Mouse (Mus musculus): ENCODE results near the gene Spa17.
A peak's percentile ranks its signal among the peaks of the same experiment; 100 is the strongest.

Spa17 gene

DNA sequence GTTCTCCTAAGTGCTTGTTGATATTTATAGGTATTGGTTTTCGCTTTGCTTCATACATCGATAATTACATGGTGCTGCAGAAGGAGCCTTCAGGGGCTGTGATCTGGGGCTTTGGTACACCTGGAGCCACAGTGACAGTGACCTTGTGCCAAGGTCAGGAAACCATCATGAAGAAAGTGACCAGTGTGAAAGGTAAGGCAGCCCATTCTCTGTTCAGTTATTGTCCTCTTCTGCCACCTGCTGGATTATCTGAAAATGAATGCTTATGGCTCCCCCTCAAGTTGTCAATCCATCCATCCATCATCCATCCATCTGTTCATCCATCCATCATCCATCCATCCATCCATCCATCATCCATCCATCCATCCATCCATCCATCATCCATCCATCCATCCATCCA, 3.2 kb upstream of the Spa17 start:
- peak; percentile 47 for DNase-seq (ENCODE audit: low read depth, low spot score)

GRCm38 (mm10) chr9:37615220-37615619, 1.7 kb upstream of the Spa17 start:
- DNase-seq (ENCODE audit: low read depth, low spot score): no peak

DNA sequence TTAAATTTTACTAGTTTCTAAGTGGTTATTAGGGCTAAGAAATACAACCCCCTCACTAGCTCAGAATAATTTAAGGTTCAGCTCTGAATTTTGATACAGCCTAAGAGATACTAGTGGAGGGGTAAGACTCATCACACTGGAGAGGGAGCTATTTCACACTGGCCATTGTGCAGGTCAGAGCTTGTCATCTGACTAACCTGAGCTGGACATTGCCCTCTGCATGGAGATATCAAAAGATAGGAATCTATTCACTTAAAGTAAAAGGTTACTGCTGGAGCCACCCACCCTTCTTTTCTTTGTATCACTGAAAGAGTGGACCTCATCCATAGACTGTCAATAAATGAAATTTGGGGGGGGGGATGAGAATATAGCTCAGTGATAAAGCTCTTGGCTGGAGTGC, 794 bp upstream of the Spa17 start:
- DNase-seq (ENCODE audit: low read depth, low spot score): no peak

DNA sequence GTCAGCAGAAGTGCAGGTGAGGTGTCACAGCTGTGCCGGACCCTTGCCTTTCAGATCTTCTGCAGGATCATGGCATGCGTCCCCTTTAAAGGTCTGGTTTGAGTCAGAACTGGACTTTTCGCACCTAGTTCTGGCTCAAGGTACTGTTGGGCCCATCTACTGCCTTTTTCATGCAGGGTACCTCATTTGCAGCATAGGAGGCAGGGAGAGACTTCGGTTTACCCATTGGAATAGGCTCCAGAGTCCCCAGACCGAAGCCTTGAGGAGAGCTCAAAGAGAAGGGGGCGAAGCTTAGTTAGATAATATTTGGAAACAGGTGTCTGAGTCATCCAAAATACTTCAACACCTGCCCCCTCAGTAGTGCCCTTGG, 374 bp upstream of the Spa17 start:
- no peak for DNase-seq (ENCODE audit: low read depth, low spot score)

GRCm38 (mm10) chr9:37609558-37609957, 4.0 kb downstream of the Spa17 start:
- DNase-seq (ENCODE audit: low read depth, low spot score): no peak

- no peak for DNase-seq (ENCODE audit: low read depth, low spot score)
These were observed 8.4 kb downstream of the Spa17 start for GRCm38 (mm10) chr9:37605089-37605488.

GRCm38 (mm10) chr9:37600538-37601205, 12.8 kb downstream of the Spa17 start:
- no peak for DNase-seq (ENCODE audit: low read depth, low spot score)

GRCm38 (mm10) chr9:37598637-37599036, 14.9 kb downstream of the Spa17 start:
- DNase-seq (ENCODE audit: low read depth, low spot score): no peak

- no peak for DNase-seq (ENCODE audit: low read depth, low spot score)
These were observed 18.0 kb downstream of the Spa17 start for GRCm38 (mm10) chr9:37595570-37595969.

GRCm38 (mm10) chr9:37593690-37594089, 19.8 kb downstream of the Spa17 start:
- no peak for DNase-seq (ENCODE audit: low read depth, low spot score)

DNA sequence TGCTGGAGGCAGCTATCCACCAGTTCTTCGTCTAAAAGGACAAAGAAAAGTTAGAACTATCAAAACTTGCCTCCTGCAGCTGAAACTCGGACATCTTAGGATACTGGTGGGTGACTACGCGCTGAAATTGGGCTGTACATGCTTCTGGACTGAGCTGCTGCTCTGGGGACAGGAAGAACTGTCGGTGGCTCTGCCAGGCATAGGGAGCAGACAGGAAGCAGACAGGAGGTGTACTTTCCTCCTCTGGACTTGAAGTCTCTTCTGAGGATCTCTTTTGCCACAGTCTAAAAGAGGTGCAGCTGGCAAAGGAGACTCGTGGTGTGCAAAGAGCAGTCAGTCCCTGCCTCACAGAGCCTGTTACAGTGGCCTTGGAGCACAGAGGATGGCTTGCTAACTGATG, 20.9 kb downstream of the Spa17 start:
- DNase-seq (ENCODE audit: low read depth, low spot score): no peak

- no peak for DNase-seq (ENCODE audit: low read depth, low spot score)
These were observed 21.5 kb downstream of the Spa17 start for GRCm38 (mm10) chr9:37592025-37592424.

DNA sequence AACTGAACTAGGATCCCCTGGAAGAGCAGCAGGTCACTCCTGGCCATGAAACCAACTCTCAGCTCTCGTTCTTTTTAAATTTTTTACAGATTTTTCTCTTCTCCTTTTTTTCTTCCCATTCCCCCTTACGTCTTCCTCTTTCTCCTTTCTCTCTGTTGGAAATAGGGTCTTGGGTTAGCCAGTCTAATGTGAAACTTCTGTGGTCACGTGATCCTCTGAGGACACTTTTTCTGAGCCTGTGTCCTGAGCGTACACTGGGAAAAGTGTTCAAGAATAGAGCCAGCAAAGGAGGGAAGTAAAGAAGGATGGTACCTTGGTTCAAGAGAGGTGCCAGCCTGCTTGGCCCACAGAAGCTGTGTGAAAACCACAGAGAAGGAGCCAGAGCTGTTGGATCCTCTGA, 23.1 kb downstream of the Spa17 start:
- DNase-seq (ENCODE audit: low read depth, low spot score): no peak

- no peak for DNase-seq (ENCODE audit: low read depth, low spot score)
These were observed 26.8 kb downstream of the Spa17 start for GRCm38 (mm10) chr9:37586718-37587117.

DNA sequence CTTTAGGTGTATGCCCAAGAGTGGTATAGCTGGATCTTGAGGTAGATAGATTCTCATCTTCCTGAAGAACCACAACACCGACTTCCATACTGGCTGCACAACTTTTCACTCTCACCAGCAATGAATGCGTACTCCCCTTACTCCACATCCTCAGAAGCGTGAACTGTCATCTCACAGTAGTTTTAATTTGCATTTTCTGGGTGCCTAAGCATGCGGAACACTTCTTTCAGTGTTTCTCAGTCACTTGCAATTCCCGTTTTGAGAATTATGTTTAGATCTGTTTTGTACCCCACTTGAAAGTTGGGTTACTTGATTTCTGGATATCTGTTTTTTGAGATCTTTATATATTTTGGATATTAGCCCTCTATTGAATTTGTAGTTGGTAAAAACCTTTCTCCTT, 29.9 kb downstream of the Spa17 start:
- DNase-seq (ENCODE audit: low read depth, low spot score): no peak

- DNase-seq (ENCODE audit: low read depth, low spot score): no peak
These were observed 37.0 kb downstream of the Spa17 start for GRCm38 (mm10) chr9:37576436-37576930.

GRCm38 (mm10) chr9:37572204-37572876, 41.2 kb downstream of the Spa17 start:
- no peak for DNase-seq (ENCODE audit: low read depth, low spot score)

DNA sequence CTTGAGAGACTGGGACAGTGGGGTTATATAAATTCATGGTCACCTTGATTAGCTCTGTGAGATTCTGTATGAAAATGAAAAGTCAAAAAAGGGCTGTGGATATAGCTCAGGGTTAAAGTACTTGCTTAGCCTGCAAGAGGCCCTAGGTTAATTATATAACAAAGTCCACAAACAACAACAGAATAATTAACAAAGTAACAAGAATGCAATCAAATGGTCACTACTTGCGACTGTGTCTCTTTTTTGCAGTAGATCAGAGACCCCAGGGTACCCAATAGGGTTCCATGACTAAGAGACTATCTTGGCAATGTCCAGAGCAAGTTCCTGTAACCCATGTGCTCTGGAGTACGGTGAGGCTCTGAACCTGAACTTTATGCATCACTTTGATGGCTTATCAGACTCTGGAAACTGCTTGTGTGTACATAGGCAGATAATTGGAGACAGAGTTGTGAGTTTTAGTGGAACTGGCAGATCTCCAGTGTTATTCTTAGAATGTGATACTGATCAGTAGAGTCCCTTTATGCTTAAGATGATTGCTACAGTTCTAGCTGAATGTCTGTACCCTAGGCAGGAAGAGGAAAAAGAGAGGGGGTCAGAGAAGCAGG, 44.2 kb downstream of the Spa17 start:
- no peak for DNase-seq (ENCODE audit: low read depth, low spot score)

DNA sequence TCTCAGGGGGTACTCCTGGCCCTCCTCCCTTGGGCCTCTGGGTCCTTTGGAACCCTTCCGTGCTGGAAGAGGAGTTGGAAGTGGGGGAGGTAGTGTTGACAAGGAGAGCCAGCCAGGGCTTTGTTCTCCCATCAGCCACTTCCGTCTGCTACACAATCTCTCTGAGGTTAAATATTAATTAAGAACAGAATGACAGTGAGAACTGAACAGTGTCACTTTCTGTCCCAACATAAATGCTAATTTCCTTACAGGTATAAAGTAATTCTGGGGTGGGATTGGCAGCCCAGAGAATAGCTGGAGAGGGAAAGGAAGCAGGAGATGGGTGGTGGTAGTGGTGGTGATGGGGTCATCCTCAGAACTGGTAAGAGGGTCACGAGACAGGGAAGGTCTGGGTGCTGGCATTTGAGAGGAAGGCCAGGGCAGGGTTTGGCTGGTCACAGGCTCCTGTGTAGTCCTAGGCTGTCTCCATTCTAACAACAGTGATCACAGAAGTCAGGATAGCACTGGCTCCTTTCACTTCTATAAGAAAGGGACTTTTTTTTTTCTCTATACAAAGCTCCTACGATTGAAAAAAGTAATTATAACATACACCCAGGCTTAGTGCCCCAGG, 44.8 kb downstream of the Spa17 start:
- DNase-seq (ENCODE audit: low read depth, low spot score): no peak

DNA sequence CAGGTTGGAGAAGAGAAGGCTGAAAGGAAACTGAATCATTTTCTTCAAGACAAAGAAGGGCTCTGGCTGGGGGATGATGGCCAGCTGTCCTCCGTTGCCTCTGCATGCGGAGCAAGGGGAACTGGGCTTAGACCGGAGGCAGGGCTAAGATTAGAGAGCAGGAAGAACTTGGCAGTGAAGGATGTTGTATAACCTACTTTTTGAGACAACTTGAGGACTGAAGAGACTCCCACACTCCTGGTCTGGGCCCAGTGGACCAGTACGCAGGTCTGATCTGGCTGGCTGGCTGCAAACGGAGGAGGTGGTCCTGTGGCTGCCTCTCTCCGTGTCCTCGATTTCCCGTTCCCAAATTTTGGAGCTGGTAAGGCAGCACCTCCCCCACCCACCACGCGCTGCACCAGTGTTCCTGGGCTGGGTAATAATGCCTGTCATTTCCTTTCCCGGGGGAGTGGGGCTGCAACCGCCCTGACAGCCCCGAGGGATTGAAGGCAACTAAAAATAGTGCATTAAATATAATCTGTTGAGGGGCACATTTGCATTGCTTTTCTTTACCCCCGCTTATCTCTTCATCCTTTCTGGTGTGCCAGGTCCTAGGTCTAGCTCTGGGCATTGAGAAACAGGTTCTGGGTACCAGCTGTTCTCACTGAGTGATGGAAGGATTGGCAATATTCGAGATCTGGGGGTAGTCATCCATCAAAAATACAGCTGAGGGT, 45.5 kb downstream of the Spa17 start:
- DNase-seq (ENCODE audit: low read depth, low spot score): no peak

- DNase-seq (ENCODE audit: low read depth, low spot score): no peak
These were observed 46.1 kb downstream of the Spa17 start for GRCm38 (mm10) chr9:37567454-37567853.

DNA sequence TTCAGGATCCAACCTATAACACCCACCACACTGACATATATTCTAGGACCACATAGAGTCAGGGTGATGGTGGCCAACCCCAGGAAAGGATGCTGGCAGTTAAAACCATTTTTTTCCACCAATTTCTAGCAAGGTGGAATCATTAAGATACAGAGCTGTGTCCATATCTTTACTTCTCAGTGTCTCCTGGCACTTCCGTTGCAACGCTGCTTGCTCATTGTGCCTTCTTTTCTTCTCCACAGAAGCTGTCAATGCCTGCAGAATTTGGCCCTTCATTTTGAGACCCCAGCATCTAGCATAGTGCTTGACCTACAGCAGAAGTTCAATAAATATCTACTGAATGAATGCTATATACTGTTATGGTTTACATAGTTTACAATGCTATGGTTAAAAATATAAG, 46.5 kb downstream of the Spa17 start:
- no peak for DNase-seq (ENCODE audit: low read depth, low spot score)
